Mouse (Mus musculus) layer of hippocampus, postnatal 25 days (tissue): Measurements from ENCODE around the gene Ndufa4l2. TPM values are rescaled to one million over a fixed set of nuclear protein-coding genes. Genes with fewer than 3 reads are reported as not detected.

Source experiments
- DNase-seq, 2 experiments: peaks; one replicate each; pipeline ENCODE4 v3.0.0; 2022; ENCODE audit warnings: mixed read lengths in 2 of 2, low spot score in 1 of 2; ENCODE audit errors: extremely low spot score in 1 of 2
- total RNA-seq, 2 experiments: library from RNA; stranded (reverse); gene quantifications; 2 replicates each; pipeline ENCODE4 v1.2.3; 2021

Ndufa4l2 gene
- total RNA-seq, 2 experiments from 2014 or later, result 4.1 to 6.7 TPM

DNA sequence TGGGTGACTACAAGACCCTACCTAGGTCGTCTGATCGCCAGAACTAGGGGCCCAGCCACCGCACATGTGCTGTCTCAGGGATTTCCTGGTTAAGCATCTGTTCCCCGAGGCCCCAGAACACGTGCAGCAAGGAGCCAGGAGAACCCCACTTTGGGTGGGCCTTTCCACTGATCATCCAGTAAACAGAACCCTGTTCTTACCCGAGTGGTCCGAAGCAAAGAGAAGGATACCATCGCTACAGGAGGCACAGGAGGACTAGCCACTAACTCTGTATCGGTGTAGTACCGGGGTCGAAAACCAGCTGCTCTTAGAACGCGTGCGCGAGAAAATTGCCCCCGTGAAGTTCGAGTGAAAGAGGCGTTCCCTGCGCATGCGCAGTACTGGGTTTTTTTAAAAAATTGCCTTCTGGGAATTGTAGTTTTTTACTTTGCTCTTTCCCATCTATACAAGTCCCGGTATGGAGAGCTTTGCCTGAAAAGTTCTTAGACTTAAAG lies 7.4 kb downstream of the Ndufa4l2 start, which contains the start of gene Shmt2:
Gene Shmt2 (minus strand): TSS at position 357 of the 494 bp plus-strand sequence.
- DNase-seq, result peak; percentile 74 to 84

- DNase-seq, result no peak
Observed at GRCm38 (mm10) chr10:127524646-127525255, 10.0 kb downstream of the Ndufa4l2 start.

DNA sequence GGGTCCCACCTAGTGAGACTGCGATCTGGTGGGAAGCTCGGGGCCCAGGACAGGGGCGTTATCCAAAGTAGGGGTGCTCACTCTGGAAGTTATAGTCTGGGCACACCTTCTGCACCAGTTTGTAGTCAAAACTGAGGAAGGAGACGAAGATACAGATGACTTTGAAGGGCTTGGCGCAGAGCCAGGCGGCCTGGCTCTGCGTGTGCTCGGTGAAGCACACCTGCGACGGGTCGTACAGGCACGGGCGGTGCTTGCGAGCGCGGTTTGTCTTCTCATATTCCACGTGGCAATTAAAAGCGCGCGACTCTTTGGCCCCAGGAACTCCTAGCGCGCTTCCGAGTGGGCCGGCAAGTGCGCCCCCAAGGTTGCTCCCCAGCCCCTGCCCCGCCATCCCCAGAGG lies 11.3 kb downstream of the Ndufa4l2 start:
- no peak for DNase-seq

GRCm38 (mm10) chr10:127526681-127527080 lies 11.9 kb downstream of the Ndufa4l2 start:
- DNase-seq, result peak in 1 of 2 experiments; percentile 38

DNA sequence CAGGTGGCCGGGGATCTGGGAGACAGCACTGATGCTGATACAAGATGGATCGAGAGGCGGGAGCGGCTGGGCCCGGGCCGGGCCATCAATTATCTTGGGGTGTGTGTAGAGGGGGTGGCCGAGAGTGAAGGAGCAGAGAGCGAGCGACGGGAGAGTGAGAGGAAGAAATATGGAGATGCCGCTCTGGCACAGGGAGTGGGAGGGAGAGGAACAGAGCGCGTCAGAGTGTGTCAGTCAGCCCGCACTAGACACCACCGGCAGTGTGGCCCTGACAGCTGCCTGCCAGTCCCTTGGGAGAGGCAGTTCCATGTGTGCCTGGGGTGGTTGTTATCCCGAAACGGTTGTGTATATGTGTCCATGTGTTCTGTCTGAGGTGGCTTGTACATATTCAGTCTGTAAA lies 12.7 kb downstream of the Ndufa4l2 start:
- DNase-seq, result no peak

GRCm38 (mm10) chr10:127530945-127531344 lies 16.2 kb downstream of the Ndufa4l2 start:
- DNase-seq, result no peak

- no peak for DNase-seq
Observed at GRCm38 (mm10) chr10:127531548-127531947, 16.8 kb downstream of the Ndufa4l2 start.

DNA sequence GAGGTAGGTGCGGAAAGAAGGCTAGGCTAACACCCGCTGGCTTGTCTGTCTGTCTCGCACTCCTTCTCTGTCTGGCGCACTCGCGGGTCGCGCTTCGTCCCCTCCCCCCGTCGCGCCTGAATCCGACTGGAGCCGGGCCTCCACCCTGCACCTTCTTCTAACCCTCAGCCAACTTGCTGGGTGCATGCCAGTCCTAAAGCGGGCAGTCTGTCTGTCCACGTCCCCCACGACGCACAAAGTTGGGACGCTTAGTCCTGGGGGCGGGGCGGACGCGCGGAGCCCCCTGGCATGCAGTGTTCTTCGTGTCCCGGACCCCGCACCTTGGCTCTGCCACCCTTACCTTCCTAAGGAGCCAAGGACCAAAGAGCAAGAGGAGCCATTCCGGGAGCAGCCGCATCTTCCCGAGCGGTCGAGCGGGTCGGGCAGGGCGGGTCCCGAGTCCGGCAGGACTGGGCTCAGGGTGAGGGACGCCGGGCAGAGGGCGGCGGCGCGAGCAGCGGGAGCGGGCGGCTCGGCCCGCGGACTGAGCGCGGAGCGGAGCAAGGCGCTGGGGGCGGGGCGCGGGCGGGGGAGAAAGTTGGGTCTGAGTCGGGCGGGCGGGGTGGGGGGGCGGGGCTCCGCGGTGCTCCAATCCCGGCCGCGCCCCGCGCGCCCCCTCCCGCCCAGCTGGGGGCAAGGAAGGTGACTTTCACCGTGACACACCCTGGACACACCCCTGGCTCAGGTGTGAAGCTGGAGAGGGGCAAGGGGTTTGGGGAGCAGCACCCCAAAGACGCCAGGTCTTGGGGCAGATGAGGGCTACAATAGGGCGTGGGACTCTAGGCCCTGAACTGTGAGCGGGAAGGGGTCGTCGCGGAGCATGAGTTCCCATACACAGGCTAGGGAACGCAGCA lies 19.5 kb downstream of the Ndufa4l2 start, which contains the start of gene Nxph4:
Gene Nxph4 (minus strand): TSS at position 524 of the 893 bp plus-strand sequence.
- no peak for DNase-seq

DNA sequence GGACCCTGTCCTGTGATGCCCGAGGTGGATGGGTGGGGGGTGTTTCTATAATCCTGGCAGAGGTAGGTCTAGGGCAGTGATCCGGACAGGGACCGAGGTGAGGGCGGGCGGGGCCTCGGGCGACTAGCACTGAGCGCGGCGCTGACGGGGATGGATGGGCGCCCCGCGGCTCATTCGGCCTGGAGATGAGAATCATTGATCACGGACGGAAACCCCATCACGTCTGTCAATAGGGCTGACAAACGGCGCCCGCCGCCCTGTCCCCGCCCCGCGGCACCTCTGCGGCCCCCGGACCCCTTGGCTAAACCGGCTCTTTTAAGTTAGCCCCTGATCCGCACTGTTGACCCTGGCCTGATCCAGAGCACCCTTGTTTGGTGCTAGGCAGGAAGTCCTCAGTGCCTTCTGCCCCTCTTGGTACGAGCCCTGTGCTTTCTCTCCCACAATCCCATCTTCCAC lies 20.2 kb downstream of the Ndufa4l2 start:
- DNase-seq, result no peak

DNA sequence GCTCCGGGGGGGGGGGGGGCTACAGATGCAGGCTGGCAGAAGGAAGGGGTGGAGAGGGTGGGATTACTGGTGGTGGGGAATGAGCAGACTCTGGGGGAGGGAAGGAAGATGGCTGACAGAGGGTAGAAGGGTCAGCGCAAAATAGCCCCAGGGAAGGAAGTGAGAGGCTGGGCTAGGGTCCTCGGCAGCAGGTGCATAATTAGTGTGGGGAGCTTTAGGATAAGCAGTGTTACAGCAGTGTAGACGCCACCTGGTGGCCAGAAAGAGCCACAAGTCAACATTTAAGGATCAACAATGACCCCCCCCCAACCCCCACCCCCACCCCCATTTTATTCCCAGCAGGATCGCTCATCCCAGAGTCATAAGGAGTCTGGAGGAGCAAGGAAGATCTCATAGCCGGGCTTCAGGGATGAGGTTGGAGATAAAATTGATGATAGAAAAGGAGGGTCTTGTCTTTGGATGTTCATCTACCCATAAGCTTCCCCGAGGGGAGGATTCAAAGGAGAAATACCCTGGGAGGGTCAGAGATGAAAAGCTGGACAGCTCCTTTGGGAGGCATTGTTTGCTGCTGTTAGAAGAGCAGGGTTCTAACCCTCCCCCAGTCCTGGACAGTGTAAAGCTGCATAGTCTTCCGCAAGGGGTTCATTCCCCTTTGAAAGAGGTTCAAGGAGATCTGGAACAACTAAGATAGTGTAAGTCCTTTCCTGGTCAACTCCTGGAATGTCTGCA lies 22.0 kb downstream of the Ndufa4l2 start:
- DNase-seq, result peak in 1 of 2 experiments; percentile 55

GRCm38 (mm10) chr10:127537854-127538583 lies 23.3 kb downstream of the Ndufa4l2 start:
- peak; percentile 61 to 85 for DNase-seq

DNA sequence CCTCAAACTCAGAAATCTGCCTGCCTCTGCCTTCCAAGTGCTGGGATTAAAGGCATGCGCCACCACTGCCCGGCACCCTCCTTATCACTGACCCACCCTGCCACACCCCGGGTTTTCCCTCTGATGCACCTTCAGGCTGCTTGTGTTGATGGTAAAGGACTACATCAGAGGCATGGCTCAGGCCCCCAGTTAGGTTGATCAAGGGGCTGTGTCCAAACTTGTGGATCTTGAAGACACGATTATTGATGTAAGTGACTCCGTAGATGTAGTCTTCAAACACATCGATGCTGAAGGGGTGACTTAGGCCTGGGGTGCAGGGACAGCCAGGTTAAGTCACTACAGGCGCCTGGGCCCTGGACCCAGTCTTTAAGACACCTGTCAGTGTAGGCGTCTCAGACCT lies 26.7 kb downstream of the Ndufa4l2 start:
- DNase-seq, result no peak

DNA sequence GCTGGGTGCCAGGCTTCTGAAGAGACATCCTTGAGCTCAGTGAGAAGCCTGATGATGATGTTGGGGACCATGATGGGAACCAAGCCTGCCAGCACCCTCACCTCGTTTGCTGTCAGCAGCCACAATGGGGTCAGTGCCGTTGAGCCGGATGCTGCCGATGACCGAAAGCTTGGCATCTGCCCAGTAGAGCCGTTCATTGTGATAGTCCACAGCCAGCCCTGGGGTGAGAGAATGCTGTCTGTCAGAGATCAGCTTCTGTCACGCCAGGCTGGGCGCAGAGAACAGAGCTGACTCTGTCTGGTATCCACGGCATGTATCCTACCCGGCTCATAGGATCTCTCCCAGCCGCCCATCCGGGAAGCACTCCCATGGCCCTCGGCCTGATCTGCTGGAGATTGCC lies 27.3 kb downstream of the Ndufa4l2 start:
- peak in 1 of 2 experiments; percentile 16 for DNase-seq

- no peak for DNase-seq
Observed at GRCm38 (mm10) chr10:127542720-127543119, 28.0 kb downstream of the Ndufa4l2 start.

- DNase-seq, result no peak
Observed at GRCm38 (mm10) chr10:127543916-127544315, 29.1 kb downstream of the Ndufa4l2 start.

DNA sequence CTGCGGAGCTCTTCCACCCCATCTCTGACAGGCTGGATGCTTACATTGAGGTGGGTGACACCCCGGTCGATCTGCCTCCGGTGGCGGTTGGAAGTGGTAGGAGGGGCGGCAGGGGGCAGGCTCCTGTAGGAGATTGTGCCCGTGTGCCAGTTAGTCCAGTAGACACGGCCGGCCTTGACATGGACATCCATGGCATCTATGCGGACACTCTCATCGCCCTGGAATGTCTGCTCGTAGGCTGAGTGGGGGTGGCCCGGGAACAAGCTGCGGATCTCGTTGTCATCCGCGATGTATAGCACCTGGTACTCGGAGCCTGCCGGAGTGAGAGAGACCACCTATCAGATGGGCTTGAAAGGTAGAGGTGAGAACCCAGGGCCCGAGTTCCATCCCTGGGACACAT lies 29.6 kb downstream of the Ndufa4l2 start:
- DNase-seq, result no peak

GRCm38 (mm10) chr10:127546505-127546904 lies 31.7 kb downstream of the Ndufa4l2 start:
- no peak for DNase-seq

DNA sequence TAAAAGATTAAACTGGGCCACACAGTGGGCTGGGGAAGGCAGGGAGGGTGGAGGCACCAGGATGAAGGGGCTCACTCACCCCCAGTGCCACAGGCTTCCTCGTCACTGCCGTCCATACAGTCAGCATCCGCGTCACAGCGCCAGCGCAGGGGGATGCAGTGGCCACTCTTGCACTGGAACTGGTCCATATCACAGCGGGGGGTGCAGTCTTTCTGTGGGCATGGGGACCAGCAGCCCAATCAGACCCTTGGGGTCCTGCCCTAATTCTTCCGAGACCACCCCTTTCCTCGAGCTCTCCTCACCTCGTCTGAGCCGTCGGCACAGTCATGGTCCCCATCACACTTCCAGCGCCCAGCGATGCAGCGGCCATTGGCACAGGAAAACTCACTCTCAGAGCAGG lies 33.5 kb downstream of the Ndufa4l2 start:
- DNase-seq, result no peak

- DNase-seq, result no peak
Observed at GRCm38 (mm10) chr10:127549892-127550291, 35.1 kb downstream of the Ndufa4l2 start.

DNA sequence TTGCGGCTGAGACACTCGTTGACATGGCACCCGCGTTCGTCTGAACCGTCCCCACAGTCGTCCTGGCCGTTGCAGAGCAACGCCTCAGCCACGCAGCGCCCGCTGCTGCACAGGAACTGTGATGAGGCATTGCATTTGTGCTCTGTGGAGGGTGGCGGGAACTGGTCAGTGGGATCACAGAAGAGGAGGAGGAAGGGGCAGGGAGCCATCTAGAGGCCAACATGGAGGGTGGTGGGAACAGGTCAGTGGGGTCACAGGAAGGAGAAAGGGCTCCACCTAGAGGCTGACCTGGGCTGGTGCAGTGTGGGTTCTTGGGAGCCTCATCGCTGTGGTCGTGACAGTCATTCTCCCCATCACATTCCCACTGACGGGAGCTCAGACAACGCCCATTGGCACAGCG lies 40.9 kb downstream of the Ndufa4l2 start:
- DNase-seq, result no peak
